Mouse (Mus musculus) gastrocnemius, postnatal 25 days (tissue): ENCODE results near the gene Lancl3. TPM values are rescaled to one million over a fixed set of nuclear protein-coding genes. Genes with fewer than 3 reads are reported as not detected.

Source experiments
- DNase-seq: peaks from one replicate; pipeline ENCODE4 v3.0.0; 2022
- long read RNA-seq, 2 experiments: library from polyadenylated mRNA; stranded (forward); transcript quantifications; one replicate each; pipeline ENCODE4 v2.0.0; 2021
- total RNA-seq, 2 experiments: library from RNA; stranded (reverse); gene quantifications; 1 replicate in 1 of 2; 2 replicates in 1 of 2; pipeline ENCODE4 v1.2.3; 2021

Lancl3 gene
- total RNA-seq = under 1 TPM; 0.20 to 0.24 TPM
- long read RNA-seq, experiment 1 = 0 reads
- long read RNA-seq, experiment 2 = 0 reads

GRCm38 (mm10) chrX:9199761-9200371 lies at the start of gene Lancl3:
Lancl3 (plus strand) TSS chrX:9199902.
- DNase-seq = no peak

GRCm38 (mm10) chrX:9179011-9179410 lies 20.7 kb upstream of the Lancl3 start:
- DNase-seq = no peak

DNA sequence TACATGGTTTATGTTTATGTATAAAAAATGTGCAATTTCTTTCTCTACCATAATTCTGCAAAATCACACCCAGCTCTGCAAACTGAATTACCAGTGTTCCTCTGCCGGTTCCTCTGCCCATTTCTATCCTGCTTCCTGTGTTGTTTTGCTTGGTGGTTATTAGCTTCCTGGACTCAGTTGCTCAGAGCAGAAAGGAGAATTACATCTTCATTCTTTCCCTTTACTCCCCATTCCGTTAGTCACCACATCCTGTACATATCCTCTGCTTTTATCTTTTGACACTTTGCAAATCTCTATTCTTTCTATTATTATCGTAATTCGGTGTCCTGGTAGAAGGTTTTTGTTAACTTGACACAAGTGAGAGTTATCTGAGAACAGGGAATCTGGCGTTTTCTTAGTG lies 18.1 kb upstream of the Lancl3 start:
- DNase-seq = no peak

- DNase-seq = no peak
Measured at GRCm38 (mm10) chrX:9200380-9200917, 747 bp downstream of the Lancl3 start.

DNA sequence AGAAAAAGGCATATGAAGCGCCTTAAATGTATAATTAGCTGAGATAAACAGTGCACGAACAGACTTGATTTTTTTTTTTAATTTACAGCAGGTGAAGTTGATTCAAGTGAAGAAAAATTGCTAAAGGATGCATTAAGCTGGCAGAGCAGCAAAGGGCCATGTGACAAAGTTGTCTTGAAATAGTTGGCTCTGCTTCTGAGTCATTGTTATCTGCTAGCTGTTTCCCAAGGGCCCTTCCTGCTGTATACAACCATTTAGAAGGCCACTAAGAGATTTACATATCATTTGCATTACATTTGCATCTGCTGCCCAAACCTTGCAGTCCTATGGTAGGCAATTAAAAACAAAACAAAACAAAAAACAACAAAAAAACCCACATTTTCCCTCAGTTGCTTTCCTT lies 2.3 kb downstream of the Lancl3 start:
- DNase-seq = no peak

GRCm38 (mm10) chrX:9202781-9203405 lies 3.2 kb downstream of the Lancl3 start:
- no peak for DNase-seq

DNA sequence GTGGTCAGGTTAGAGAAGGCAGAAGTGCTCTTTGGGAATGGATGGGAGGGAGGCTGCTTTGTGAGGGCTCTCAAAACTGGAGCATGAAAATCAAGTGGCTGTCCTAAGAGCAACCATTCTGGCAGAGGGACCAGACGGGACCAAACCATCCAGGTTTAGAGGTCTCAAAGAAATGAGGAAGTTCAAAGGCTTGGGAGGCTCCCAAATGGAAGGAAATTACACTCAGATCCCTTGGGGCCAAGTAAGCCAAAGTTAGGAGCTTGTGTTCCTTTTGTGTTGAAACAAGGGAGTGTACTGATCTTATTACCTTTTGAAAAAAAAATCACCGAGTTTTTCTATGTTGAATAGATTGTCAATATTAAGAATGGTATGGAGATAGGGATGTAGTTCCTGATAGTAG lies 5.4 kb downstream of the Lancl3 start:
- no peak for DNase-seq

DNA sequence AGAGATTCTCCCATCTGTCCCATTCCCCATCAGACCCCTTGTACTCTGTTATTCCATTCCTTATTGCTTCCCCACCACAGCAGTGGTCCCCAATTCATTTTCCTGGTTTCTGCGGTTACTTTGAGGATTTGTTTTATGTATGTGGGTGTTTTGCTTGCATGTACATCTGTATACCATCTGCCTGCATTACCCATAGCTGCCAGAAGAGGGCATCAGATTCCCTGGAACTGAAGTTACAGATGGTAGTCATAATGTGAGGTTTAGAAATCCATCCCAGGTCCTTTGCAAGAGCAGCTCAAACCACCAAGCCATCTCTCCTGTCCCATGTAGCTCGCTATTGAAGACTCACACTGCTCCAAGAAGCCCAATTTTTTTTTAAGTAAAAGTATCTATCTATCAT lies 16.5 kb downstream of the Lancl3 start:
- DNase-seq = no peak

- DNase-seq = no peak
Measured at GRCm38 (mm10) chrX:9219570-9219969, 19.9 kb downstream of the Lancl3 start.

DNA sequence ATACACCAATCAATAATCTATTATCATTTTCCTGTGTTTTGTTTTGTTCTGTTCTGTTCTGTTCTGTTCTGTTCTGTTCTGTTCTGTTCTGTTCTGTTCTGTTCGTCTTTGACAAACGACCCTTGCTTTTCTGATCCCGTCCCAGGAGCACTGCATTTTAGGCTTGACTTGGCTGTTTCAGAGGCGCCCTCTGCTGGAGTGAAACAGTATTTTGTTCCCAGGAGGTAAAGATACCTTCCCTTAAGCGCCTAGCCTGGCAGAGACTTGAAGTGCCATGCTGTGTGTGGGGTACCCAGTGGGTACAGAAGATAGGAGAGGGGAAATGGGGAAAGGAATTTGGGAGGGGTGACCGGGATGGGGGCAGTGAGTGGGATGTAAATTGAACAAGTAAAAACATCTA lies 21.5 kb downstream of the Lancl3 start:
- DNase-seq = no peak

DNA sequence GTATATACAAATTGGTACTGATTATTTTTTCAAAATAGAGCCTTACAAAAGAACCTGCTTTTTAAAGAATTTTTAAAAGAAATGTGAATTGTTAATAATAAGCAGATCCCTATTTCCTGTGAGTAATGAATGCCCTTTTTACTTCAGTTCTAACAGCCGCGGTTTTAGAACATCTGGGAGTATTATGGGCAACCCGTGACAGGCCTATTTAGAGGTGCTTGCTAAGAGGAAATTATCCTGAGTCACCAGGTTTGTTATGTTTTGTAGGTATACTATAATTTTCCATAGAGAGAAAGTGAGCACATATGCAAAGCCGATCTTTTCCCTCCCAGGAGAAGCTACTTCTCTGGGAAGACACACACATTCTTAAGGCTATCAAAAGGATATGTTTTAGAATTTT lies 22.0 kb downstream of the Lancl3 start:
- DNase-seq = no peak

- no peak for DNase-seq
Measured at GRCm38 (mm10) chrX:9222412-9223221, 22.9 kb downstream of the Lancl3 start.

GRCm38 (mm10) chrX:9227105-9227504 lies 27.4 kb downstream of the Lancl3 start:
- DNase-seq = no peak

DNA sequence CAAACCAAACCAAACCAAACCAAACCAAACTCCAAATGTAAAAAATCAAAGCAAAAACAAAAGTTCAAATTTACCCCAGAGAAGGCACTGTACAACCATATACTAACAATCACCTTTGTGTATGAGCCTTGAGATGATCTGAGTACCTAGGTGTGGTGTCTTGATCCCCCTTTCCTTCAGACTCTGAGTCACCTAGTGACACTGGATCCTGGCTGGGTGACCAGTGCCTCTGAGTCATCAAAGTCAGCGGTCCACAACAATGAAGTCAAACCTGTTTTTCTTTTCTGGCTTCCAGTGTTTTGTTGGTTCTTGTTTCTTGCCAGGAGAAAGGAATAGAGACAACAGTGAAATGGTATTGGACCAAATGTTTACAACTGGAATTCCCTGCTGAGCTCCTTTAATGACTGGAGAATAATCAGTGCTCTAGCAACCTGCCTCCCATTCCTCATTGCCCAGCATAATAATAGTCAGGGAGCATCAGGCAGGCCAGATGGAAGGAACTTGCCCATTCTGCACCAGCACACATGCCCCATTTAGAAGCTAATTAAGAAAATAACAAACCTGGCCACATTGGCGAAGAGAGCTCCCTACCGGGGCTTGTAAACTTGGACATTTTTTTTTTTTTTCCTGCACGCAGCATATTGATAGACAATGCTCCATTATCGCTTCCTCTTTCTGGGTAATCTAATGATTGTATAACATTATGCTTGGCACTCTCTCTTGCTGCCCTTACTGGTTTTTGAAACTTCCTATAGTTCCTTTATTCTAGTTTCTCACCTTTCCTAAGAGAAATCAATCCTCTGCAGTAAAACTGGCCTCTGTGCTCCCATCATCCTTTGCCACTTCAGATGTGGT lies 41.3 kb downstream of the Lancl3 start:
- DNase-seq = no peak

DNA sequence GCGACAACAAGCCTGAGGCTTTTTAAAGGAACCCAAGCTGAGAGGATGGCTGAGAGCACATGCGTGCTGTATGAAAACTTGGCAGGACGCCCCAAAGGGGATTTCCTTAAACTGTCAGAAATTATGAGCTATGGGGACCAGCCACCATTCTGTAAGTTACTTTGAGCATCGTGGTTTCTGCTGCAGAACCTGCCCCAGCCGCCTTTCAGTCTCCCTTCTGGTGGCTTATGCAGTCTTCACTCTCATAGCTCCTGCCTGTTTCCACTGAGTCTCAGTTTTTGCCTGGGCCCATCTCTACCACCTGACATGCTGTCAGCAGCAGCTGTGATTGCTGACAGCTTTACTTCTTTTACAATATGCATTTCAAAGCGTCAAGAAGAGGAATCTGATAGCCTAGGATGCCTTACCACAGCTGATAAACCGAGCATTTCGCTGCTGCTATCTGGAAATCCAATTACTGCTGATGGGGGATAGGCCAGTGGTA lies 43.7 kb downstream of the Lancl3 start:
- DNase-seq = no peak

- no peak for DNase-seq
Measured at GRCm38 (mm10) chrX:9244603-9245336, 45.1 kb downstream of the Lancl3 start.

DNA sequence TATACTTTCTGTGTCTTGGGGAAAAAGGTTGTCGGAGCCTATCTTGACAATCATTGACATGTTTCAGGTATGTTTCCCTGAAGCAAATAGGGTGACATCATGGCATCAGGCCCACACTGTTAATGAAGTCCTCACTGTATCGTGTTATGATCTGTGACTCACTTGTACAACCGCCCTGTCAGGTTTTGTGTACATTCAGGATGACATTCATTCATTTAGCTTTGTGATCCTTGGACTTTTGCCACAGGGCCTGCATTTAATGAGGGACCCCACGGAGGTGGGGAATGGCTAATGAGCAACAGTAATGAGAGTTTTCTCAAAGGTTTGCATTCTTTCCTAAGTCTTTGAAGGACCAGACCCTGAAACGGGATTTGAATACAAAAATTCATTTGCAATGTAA lies 49.2 kb downstream of the Lancl3 start:
- no peak for DNase-seq

- no peak for DNase-seq
Measured at GRCm38 (mm10) chrX:9253990-9254389, 54.3 kb downstream of the Lancl3 start.

GRCm38 (mm10) chrX:9254901-9255300 lies 55.2 kb downstream of the Lancl3 start:
- no peak for DNase-seq

- no peak for DNase-seq
Measured at GRCm38 (mm10) chrX:9256766-9257165, 57.1 kb downstream of the Lancl3 start, which contains the start of gene Gm14862. Gm14862 (minus strand) TSS chrX:9256899.

- no peak for DNase-seq
Measured at GRCm38 (mm10) chrX:9257831-9258230, 58.1 kb downstream of the Lancl3 start.
